Mouse (Mus musculus) thymus, postnatal 36 days (tissue): Measurements from ENCODE around the gene Eid1.

Experiments used
- DNase-seq, 2 experiments: peaks; one replicate each; pipeline ENCODE4 v3.0.0; 2022; ENCODE audit warnings: mixed read lengths in 2 of 2

The Eid1 gene

GRCm38 (mm10) chr2:125670846-125671245, 2.0 kb upstream of the Eid1 start:
- DNase-seq, result no peak

- no peak for DNase-seq
These were observed 333 bp upstream of the Eid1 start for GRCm38 (mm10) chr2:125672568-125672956.

GRCm38 (mm10) chr2:125681811-125682210, 8.9 kb downstream of the Eid1 start:
- no peak for DNase-seq

- DNase-seq, result no peak
These were observed 11.0 kb downstream of the Eid1 start for GRCm38 (mm10) chr2:125683895-125684294.

- DNase-seq, result no peak
These were observed 11.9 kb downstream of the Eid1 start for GRCm38 (mm10) chr2:125684559-125685440.

- DNase-seq, result no peak
These were observed 12.7 kb downstream of the Eid1 start for GRCm38 (mm10) chr2:125685441-125686150.

- no peak for DNase-seq
These were observed 19.1 kb downstream of the Eid1 start for GRCm38 (mm10) chr2:125692010-125692409.

GRCm38 (mm10) chr2:125694798-125695197, 21.9 kb downstream of the Eid1 start:
- no peak for DNase-seq

- no peak for DNase-seq
These were observed 23.3 kb downstream of the Eid1 start for GRCm38 (mm10) chr2:125696219-125696618.

GRCm38 (mm10) chr2:125701606-125702005, 28.7 kb downstream of the Eid1 start:
- DNase-seq, result no peak

- no peak for DNase-seq
These were observed 30.0 kb downstream of the Eid1 start for GRCm38 (mm10) chr2:125702851-125703250.

GRCm38 (mm10) chr2:125704907-125705631, 32.2 kb downstream of the Eid1 start:
- DNase-seq, result no peak

- no peak for DNase-seq
These were observed 33.6 kb downstream of the Eid1 start for GRCm38 (mm10) chr2:125706510-125706921.

GRCm38 (mm10) chr2:125716599-125716998, 43.7 kb downstream of the Eid1 start:
- DNase-seq, result no peak

GRCm38 (mm10) chr2:125723086-125723407, 50.2 kb downstream of the Eid1 start:
- DNase-seq, result no peak

- peak; percentile 31 to 47 for DNase-seq
These were observed 50.7 kb downstream of the Eid1 start for GRCm38 (mm10) chr2:125723408-125724085.

- DNase-seq, result no peak
These were observed 51.2 kb downstream of the Eid1 start, which contains the start of gene Shc4 for GRCm38 (mm10) chr2:125724086-125724430. Shc4 (minus strand) TSS chr2:125724148.
